26 mouse cellular contexts compared by ENCODE assay signal in the genomic region with DNA sequence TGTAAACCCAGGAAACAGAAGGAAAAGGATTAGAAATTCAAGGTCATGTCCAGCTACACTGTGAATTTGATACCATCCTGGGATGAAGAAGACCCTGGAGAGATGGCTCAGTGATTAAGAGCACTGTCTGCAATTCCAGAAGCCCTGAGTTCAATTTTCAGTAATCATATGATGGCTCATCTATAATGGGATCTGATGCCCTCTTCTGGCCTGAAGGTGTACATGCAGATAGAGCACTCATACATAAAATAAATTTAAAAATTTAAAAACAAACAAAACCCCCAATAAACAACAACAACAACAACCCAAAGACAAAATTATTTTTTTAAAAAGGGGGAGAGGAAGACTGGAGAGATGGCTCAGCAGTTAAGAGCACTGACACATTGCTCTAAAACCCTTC. TPM values are rescaled to one million over a fixed set of nuclear protein-coding genes. Genes with fewer than 3 reads are reported as not detected.
DNase-seq lines count a peak whose midpoint lies in the region; ATAC-seq and TF ChIP-seq lines count a peak whose summit lies in the region.
"Had no signal": no experiment of that assay in that cellular context is flagged by ENCODE, and none has a peak within 500 bp of the region (broad histone marks: within the 10 kb centered on the region; RNA-seq: fewer than 3 reads in every experiment).

No protein-coding gene starts in this region.

- DNase-seq in adrenal gland, postnatal 14 days, result peak; percentile 6
- no peak for DNase-seq in adrenal gland, adult 2 months
- DNase-seq in kidney, adult 2 months, result no peak
- DNase-seq in lung, embryonic 14.5 days, result peak; percentile 43
- DNase-seq in lung, adult 2 months, result no peak
- peak; percentile 54 for DNase-seq in MEL (ENCODE audit: low read depth, low spot score)
- no peak for DNase-seq in right cerebral cortex, postnatal 36 days (ENCODE audit: low spot score in 2 of 2)
- DNase-seq: adrenal gland, postnatal 36 days; cerebellum, adult 11-12 months; embryo, embryonic 11 days; layer of hippocampus, postnatal 36 days; lung, postnatal 10 days; right cerebral cortex, postnatal 25 days; thymus, postnatal 14 days had no signal

- peaks cover 3% of the 10 kb centered on the region; the same call in 1 of the 2 replicates for H3K9me3 ChIP-seq in kidney, embryonic 16.5 days (ENCODE audit: low read length)
- H3K9me3 ChIP-seq in lung, embryonic 14.5 days (ENCODE audit: low read depth, low read length), result no peaks in the 10 kb centered on the region
- H3K9me3 ChIP-seq in MEL (replicated peaks; ENCODE audit: insufficient read depth, low read length), result no peaks in the 10 kb centered on the region
- H3K9me3 ChIP-seq: embryonic facial prominence, embryonic 15.5 days; G1E; heart, embryonic 15.5 days; kidney, embryonic 15.5 days; limb, embryonic 15.5 days had no signal

- TF ChIP-seq EP300 in MEL (IDR thresholded peaks at IDR 0.05; ENCODE audit: low read depth in 1 of 2, low read length in 2 of 2), result no peak

- H3K36me3 ChIP-seq in kidney, adult 2 months (ENCODE audit: control insufficient read depth, insufficient read depth, low read length), result no peaks in the 10 kb centered on the region
- no peaks in the 10 kb centered on the region for H3K36me3 ChIP-seq in kidney, embryonic 16.5 days (ENCODE audit: insufficient read depth, low read length)
- no peaks in the 10 kb centered on the region for H3K36me3 ChIP-seq in lung, embryonic 14.5 days (ENCODE audit: insufficient read depth)
- peaks cover 0 to 4% of the 10 kb centered on the region in 2 experiments; a peak in 1 of 4 replicates for H3K36me3 ChIP-seq in MEL (ENCODE audit: control insufficient read depth in 1 of 2, insufficient read depth in 2 of 2, low read length in 2 of 2)
- H3K36me3 ChIP-seq: embryonic facial prominence, embryonic 15.5 days; G1E; heart, embryonic 15.5 days; hindbrain, embryonic 10.5 days; kidney, embryonic 15.5 days; limb, embryonic 15.5 days had no signal

- H3K4me1 ChIP-seq in kidney, adult 2 months (ENCODE audit: control insufficient read depth, insufficient read depth, low read length), result no peaks in the 10 kb centered on the region
- no peaks in the 10 kb centered on the region for H3K4me1 ChIP-seq in kidney, embryonic 16.5 days (ENCODE audit: insufficient read depth, low read length)
- no peaks in the 10 kb centered on the region for H3K4me1 ChIP-seq in lung, embryonic 14.5 days (ENCODE audit: insufficient read depth)
- no peaks in the 10 kb centered on the region for H3K4me1 ChIP-seq in lung, adult 2 months (ENCODE audit: control insufficient read depth, insufficient read depth, low read length)
- peaks cover 2 to 10% of the 10 kb centered on the region in 2 experiments; a peak in 3 of 4 replicates for H3K4me1 ChIP-seq in MEL (ENCODE audit: control insufficient read depth in 1 of 2, insufficient read depth in 2 of 2, low read length in 2 of 2)
- H3K4me1 ChIP-seq: embryonic facial prominence, embryonic 15.5 days; hindbrain, embryonic 10.5 days had no signal

- no peak overlapping the region for H3K9ac ChIP-seq in kidney, embryonic 16.5 days (replicated peaks; ENCODE audit: low read length)
- H3K9ac ChIP-seq in lung, embryonic 14.5 days, result no peak overlapping the region
- H3K9ac ChIP-seq in MEL (ENCODE audit: control insufficient read depth, low read depth, low read length, poor library complexity, severe bottlenecking), result no peak overlapping the region
- H3K9ac ChIP-seq: embryonic facial prominence, embryonic 15.5 days; heart, embryonic 15.5 days; kidney, embryonic 15.5 days; limb, embryonic 15.5 days had no signal

- ATAC-seq in kidney, embryonic 16.5 days (ENCODE audit: low FRiP score, low TSS enrichment), result no peak
- no peak for ATAC-seq in lung, embryonic 14.5 days (ENCODE audit: insufficient read depth)
- ATAC-seq: inflammation-experienced regulatory T-cells, adult 6 months; midbrain, embryonic 16.5 days had no signal

- no peak overlapping the region for H3K4me3 ChIP-seq in kidney, adult 2 months (ENCODE audit: insufficient read depth, low read depth, low read length)
- no peak overlapping the region for H3K4me3 ChIP-seq in kidney, embryonic 16.5 days (ENCODE audit: low read length)
- H3K4me3 ChIP-seq in lung, embryonic 14.5 days (ENCODE audit: low read depth, low read length), result no peak overlapping the region
- no peak overlapping the region for H3K4me3 ChIP-seq in lung, adult 2 months (replicated peaks; ENCODE audit: extremely low read depth, low read depth, low read length)
- no peak overlapping the region for H3K4me3 ChIP-seq in MEL (ENCODE audit: control insufficient read depth in 1 of 2, insufficient read depth in 1 of 2, low read depth in 2 of 2, low read length in 2 of 2)
- H3K4me3 ChIP-seq: embryonic facial prominence, embryonic 15.5 days; heart, embryonic 15.5 days; hindbrain, embryonic 10.5 days; kidney, embryonic 15.5 days; limb, embryonic 15.5 days had no signal

- H3K4me2 ChIP-seq in kidney, embryonic 16.5 days (replicated peaks; ENCODE audit: low read depth, low read length), result no peak overlapping the region
- H3K4me2 ChIP-seq in lung, embryonic 14.5 days, result no peak overlapping the region
- H3K4me2 ChIP-seq: embryonic facial prominence, embryonic 15.5 days; heart, embryonic 15.5 days; kidney, embryonic 15.5 days; limb, embryonic 15.5 days had no signal

- no peaks in the 10 kb centered on the region for H3K79me2 ChIP-seq in MEL (ENCODE audit: control insufficient read depth, insufficient read depth, low read length, poor library complexity)

- peak; percentile 64 for TF ChIP-seq RAD21 in MEL (IDR thresholded peaks at IDR 0.05; ENCODE audit: low read depth, low read length)

- H3K27ac ChIP-seq in kidney, adult 2 months (ENCODE audit: insufficient read depth, low read depth, low read length), result no peak overlapping the region
- H3K27ac ChIP-seq in kidney, embryonic 16.5 days (ENCODE audit: low read length), result no peak overlapping the region
- no peak overlapping the region for H3K27ac ChIP-seq in lung, embryonic 14.5 days (ENCODE audit: low read depth)
- no peak overlapping the region for H3K27ac ChIP-seq in MEL (ENCODE audit: control insufficient read depth, low read depth, low read length)
- H3K27ac ChIP-seq: embryonic facial prominence, embryonic 15.5 days; heart, embryonic 15.5 days; hindbrain, embryonic 10.5 days; kidney, embryonic 15.5 days; limb, embryonic 15.5 days had no signal

- 0 out of 2 replicates have a peak, but pooled peaks have one; percentile 7 for TF ChIP-seq CTCF in kidney, adult 2 months (conservative IDR thresholded peaks at IDR 0.05; ENCODE audit: insufficient read depth, insufficient read length, low read depth, low read length)
- peak; percentile 57 for TF ChIP-seq CTCF in lung, embryonic 14.5 days (IDR thresholded peaks at IDR 0.05; ENCODE audit: low read depth)
- no peak for TF ChIP-seq CTCF in lung, adult 2 months (IDR thresholded peaks at IDR 0.05; ENCODE audit: insufficient read depth, low read length)
- peak; percentile 24 to 57 (median 31); a peak in 4 of 6 replicates for TF ChIP-seq CTCF in MEL (IDR thresholded peaks at IDR 0.05 in 2 of 3, conservative IDR thresholded peaks at IDR 0.05 in 1 of 3; ENCODE audit: control insufficient read depth in 1 of 3, insufficient read depth in 1 of 3, low read depth in 2 of 3, low read length in 3 of 3, poor library complexity in 1 of 3, severe bottlenecking in 1 of 3)

- no peak for TF ChIP-seq POLR2A in kidney, adult 2 months (IDR thresholded peaks at IDR 0.05; ENCODE audit: low read depth, low read length)
- no peak for TF ChIP-seq POLR2A in lung, adult 2 months (IDR thresholded peaks at IDR 0.05; ENCODE audit: borderline replicate concordance, extremely low read depth, low read depth, low read length)
- no peak for TF ChIP-seq POLR2A in MEL (IDR thresholded peaks at IDR 0.05; ENCODE audit: control insufficient read depth in 1 of 2, insufficient read depth in 1 of 2, low read depth in 1 of 2, low read length in 2 of 2, poor library complexity in 1 of 2)

- no peaks in the 10 kb centered on the region for H3K27me3 ChIP-seq in kidney, adult 2 months (replicated peaks; ENCODE audit: control insufficient read depth, insufficient read depth, low read length)
- no peaks in the 10 kb centered on the region for H3K27me3 ChIP-seq in kidney, embryonic 16.5 days (ENCODE audit: insufficient read depth, low read length)
- H3K27me3 ChIP-seq in lung, embryonic 14.5 days (ENCODE audit: insufficient read depth, low read length), result no peaks in the 10 kb centered on the region
- H3K27me3 ChIP-seq in MEL (ENCODE audit: control insufficient read depth in 1 of 2, insufficient read depth in 2 of 2, low read length in 2 of 2), result no peaks in the 10 kb centered on the region
- H3K27me3 ChIP-seq: embryonic facial prominence, embryonic 15.5 days; heart, embryonic 15.5 days; kidney, embryonic 15.5 days; limb, embryonic 15.5 days had no signal

RNA-seq across cellular contexts. Expression of a gene that starts 8.4 kb away (rescaled TPM):
- total RNA-seq in adrenal gland, postnatal 14 days (2021), result 1.7 and 2.8 TPM in 2 replicates
- 1 to 10 TPM in 1 of 2 experiments, under 1 TPM in 1; 0.83 to 4.7 TPM for total RNA-seq in adrenal gland, adult 2 months (2021)
- polyA plus RNA-seq in adrenal gland, adult 2 months (2012; rRNA removed), result 8.5 and 13.4 TPM in 2 replicates
- polyA plus RNA-seq in kidney, adult 2 months (2012; rRNA removed), result 24.3 and 29.3 TPM in 2 replicates
- polyA plus RNA-seq in kidney, embryonic 16.5 days (2015; fragmentation: Nextera tagmentation; extraction: Ambion mirVana), result 1.6 and 2.2 TPM in 2 replicates
- polyA plus RNA-seq in lung, embryonic 14.5 days (2014; fragmentation: Nextera tagmentation; extraction: Ambion mirVana), result not detected in 2 replicates
- 2.9 and 7.0 TPM in 2 replicates for polyA plus RNA-seq in lung, adult 2 months (2012; rRNA removed)
- not detected in 2 replicates for total RNA-seq in MEL (2012; rRNA removed)
- polyA plus RNA-seq in MEL (2012; ENCODE audit: insufficient read depth in 1 of 2, insufficient read length in 2 of 2, low read depth in 1 of 2, low replicate concordance in 2 of 2, missing spikeins in 1 of 2), result under 1 TPM in 1 of 2 experiments, not detected in 1; 0.04 TPM
- total RNA-seq: layer of hippocampus, postnatal 36 days; left cerebral cortex, postnatal 25 days; megakaryocyte-erythroid progenitor cell, adult 5-6 weeks had no signal
- polyA plus RNA-seq: C2C12; G1E; heart, embryonic 15.5 days; hindbrain, embryonic 10.5 days; inflammation-experienced regulatory T-cells, adult 6 months; midbrain, embryonic 16.5 days had no signal

RNA-seq across cellular contexts. Expression of a gene that starts 14.3 kb away (rescaled TPM):
- 85.6 and 101 TPM in 2 replicates for total RNA-seq in adrenal gland, postnatal 14 days (2021)
- total RNA-seq in adrenal gland, adult 2 months (2021), result 10 to 100 TPM; 68.0 to 86.1 TPM
- 31.6 and 37.9 TPM in 2 replicates for polyA plus RNA-seq in adrenal gland, adult 2 months (2012; rRNA removed)
- polyA plus RNA-seq in kidney, adult 2 months (2012; rRNA removed), result 27.0 and 28.6 TPM in 2 replicates
- polyA plus RNA-seq in kidney, embryonic 16.5 days (2015; fragmentation: Nextera tagmentation; extraction: Ambion mirVana), result 175 and 177 TPM in 2 replicates
- polyA plus RNA-seq in lung, embryonic 14.5 days (2014; fragmentation: Nextera tagmentation; extraction: Ambion mirVana), result 157 and 161 TPM in 2 replicates
- polyA plus RNA-seq in lung, adult 2 months (2012; rRNA removed), result 26.1 and 32.8 TPM in 2 replicates
- total RNA-seq in MEL (2012; rRNA removed), result 328 and 344 TPM in 2 replicates
- polyA plus RNA-seq in MEL (2012; ENCODE audit: insufficient read depth in 1 of 2, insufficient read length in 2 of 2, low read depth in 1 of 2, low replicate concordance in 2 of 2, missing spikeins in 1 of 2), result 1,000 to 10,000 TPM in 1 of 2 experiments, 100 to 1,000 TPM in 1; 602 to 3,394 TPM

RNA-seq across cellular contexts. Expression of a gene that starts 15.4 kb away (rescaled TPM):
- 4.1 and 5.4 TPM in 2 replicates for total RNA-seq in adrenal gland, postnatal 14 days (2021)
- total RNA-seq in adrenal gland, adult 2 months (2021), result 1 to 10 TPM; 2.4 to 2.5 TPM
- 4.4 and 5.6 TPM in 2 replicates for polyA plus RNA-seq in adrenal gland, adult 2 months (2012; rRNA removed)
- polyA plus RNA-seq in kidney, adult 2 months (2012; rRNA removed), result 20.3 and 22.1 TPM in 2 replicates
- polyA plus RNA-seq in kidney, embryonic 16.5 days (2015; fragmentation: Nextera tagmentation; extraction: Ambion mirVana), result 109 and 124 TPM in 2 replicates
- polyA plus RNA-seq in lung, embryonic 14.5 days (2014; fragmentation: Nextera tagmentation; extraction: Ambion mirVana), result 107 and 122 TPM in 2 replicates
- polyA plus RNA-seq in lung, adult 2 months (2012; rRNA removed), result 32.1 and 34.5 TPM in 2 replicates
- 10.9 and 11.1 TPM in 2 replicates for total RNA-seq in MEL (2012; rRNA removed)
- 10 to 100 TPM in 1 of 2 experiments, not detected in 1; 10.2 TPM for polyA plus RNA-seq in MEL (2012; ENCODE audit: insufficient read depth in 1 of 2, insufficient read length in 2 of 2, low read depth in 1 of 2, low replicate concordance in 2 of 2, missing spikeins in 1 of 2)
- polyA plus RNA-seq: G1E; inflammation-experienced regulatory T-cells, adult 6 months had no signal

Comparison
In these comparisons a context has a peak if more than half of its experiments do, and no peak if none do; other contexts are left out.
1. DNase-seq: peak in adrenal gland, postnatal 14 days (single experiment), lung, embryonic 14.5 days (single experiment) and MEL (single experiment); none in adrenal gland, adult 2 months (single experiment), kidney, adult 2 months (single experiment), lung, adult 2 months (single experiment) and right cerebral cortex, postnatal 36 days (0 of 2).